ENCODE assay signal across 13 mouse cellular contexts in the genomic region with DNA sequence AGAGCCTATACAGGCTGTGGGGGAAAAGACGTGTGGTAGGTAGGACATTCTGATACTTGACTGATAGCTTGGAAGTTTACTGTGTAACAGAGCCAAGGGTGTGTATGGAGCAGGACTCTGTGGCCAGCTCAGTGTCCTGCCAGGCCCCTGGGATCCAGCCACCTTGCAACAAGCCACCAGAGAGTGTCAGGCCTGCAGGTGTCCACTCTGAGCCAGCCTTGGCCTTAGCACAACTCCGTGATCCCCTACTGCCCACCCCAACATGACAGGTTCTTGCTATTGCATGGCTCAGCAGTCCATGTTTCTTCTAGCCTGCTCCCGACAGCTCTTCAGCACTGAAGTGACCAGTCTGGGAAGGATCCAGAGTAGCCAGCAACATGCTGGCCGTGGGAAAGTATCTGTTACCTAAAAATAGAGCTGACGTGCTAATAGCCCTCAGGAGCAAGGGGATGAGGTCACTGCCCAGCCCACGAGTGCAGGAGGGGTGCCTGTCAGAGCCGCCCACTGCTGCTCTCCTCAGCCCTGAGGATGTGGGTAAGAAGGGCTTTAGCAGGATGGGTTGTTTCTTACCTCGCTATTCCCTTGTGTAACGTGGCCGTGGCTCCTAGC. TPM values are rescaled to one million over a fixed set of nuclear protein-coding genes. Genes with fewer than 3 reads are reported as not detected.
DNase-seq lines count a peak whose midpoint lies in the region; TF ChIP-seq lines count a peak whose summit lies in the region.
"Had no signal": no experiment of that assay in that cellular context is flagged by ENCODE, and none has a peak within 500 bp of the region (broad histone marks: within the 10 kb centered on the region; RNA-seq: fewer than 3 reads in every experiment).

No protein-coding gene starts in this region.

- no peaks in the 10 kb centered on the region for H3K27me3 ChIP-seq in cerebellum, adult 2 months (ENCODE audit: control insufficient read depth, insufficient read depth, low read length)
- H3K27me3 ChIP-seq: embryonic facial prominence, embryonic 12.5 days; liver, embryonic 15.5 days; midbrain, embryonic 15.5 days had no signal

- peaks cover 19% of the 10 kb centered on the region for H3K4me1 ChIP-seq in cerebellum, adult 2 months (ENCODE audit: control insufficient read depth, insufficient read depth, low read length)
- H3K4me1 ChIP-seq: embryonic facial prominence, embryonic 12.5 days; liver, embryonic 15.5 days; midbrain, embryonic 15.5 days had no signal

- intact Hi-C loops in heart, postnatal 25 days (cut with DNase I): no loop called here
- intact Hi-C loops in left cerebral cortex, postnatal 36 days (cut with DNase I): no loop called here

- WGBS in cerebellum, adult 2 months: 54% methylated on average over 10 of the region's 10 CpGs

- peak; percentile 34 to 43 for DNase-seq in cerebellum, adult 2 months
- no peak for DNase-seq in cerebellum, adult 11 months
- DNase-seq in Muller cell, postnatal 12 days (ENCODE audit: inconsistent ontology term): peak; percentile 49
- DNase-seq in heart, adult 18-20 months: peak; percentile 63 to 80
- DNase-seq in heart, postnatal 25 days (ENCODE audit: low spot score): peak; percentile 44
- no peak for DNase-seq in left cerebral cortex, postnatal 36 days (ENCODE audit: low spot score in 2 of 2)
- DNase-seq in retina, postnatal 1 day: no peak
- DNase-seq in thymus, adult 18-20 months: no peak
- DNase-seq: kidney, postnatal 10 days had no signal

- H3K4me3 ChIP-seq in cerebellum, adult 2 months (replicated peaks; ENCODE audit: insufficient read depth, low read depth, low read length): no peak overlapping the region
- H3K4me3 ChIP-seq: embryonic facial prominence, embryonic 12.5 days; liver, embryonic 15.5 days; midbrain, embryonic 15.5 days had no signal

- TF ChIP-seq POLR2A in cerebellum, adult 2 months (IDR thresholded peaks at IDR 0.05; ENCODE audit: borderline replicate concordance, insufficient read depth, low read length): no peak

- no peak overlapping the region for H3K27ac ChIP-seq in cerebellum, adult 2 months (ENCODE audit: insufficient read depth, low read length)
- H3K27ac ChIP-seq: embryonic facial prominence, embryonic 12.5 days; liver, embryonic 15.5 days; midbrain, embryonic 15.5 days had no signal

- TF ChIP-seq CTCF in cerebellum, adult 2 months (IDR thresholded peaks at IDR 0.05; ENCODE audit: borderline replicate concordance, insufficient read depth, low read depth, low read length): no peak

RNA-seq across cellular contexts. Expression of a gene that starts 34.0 kb away (rescaled TPM):
- not detected in 2 replicates for polyA plus RNA-seq in cerebellum, adult 2 months (2012; rRNA removed)
- total RNA-seq in heart, adult 18-20 months (2021): 1 to 10 TPM in 1 of 2 experiments, under 1 TPM in 1; 0.84 to 3.7 TPM
- total RNA-seq in heart, postnatal 25 days (2021): 1 to 10 TPM in 1 of 2 experiments, under 1 TPM in 1; 0.44 to 1.1 TPM
- not detected for total RNA-seq in left cerebral cortex, postnatal 36 days (2021)
- total RNA-seq: left cerebral cortex, adult 8-10 months had no signal
- polyA plus RNA-seq: embryonic facial prominence, embryonic 12.5 days; midbrain, embryonic 15.5 days had no signal

RNA-seq across cellular contexts. Expression of a gene that starts 45.6 kb away (rescaled TPM):
- polyA plus RNA-seq in cerebellum, adult 2 months (2012; rRNA removed): 0.14 TPM in 1 of 2 replicates, not detected in the other
- total RNA-seq in heart, adult 18-20 months (2021): 1 to 10 TPM; 2.2 to 3.1 TPM
- total RNA-seq in heart, postnatal 25 days (2021): 1 to 10 TPM; 1.3 to 1.5 TPM
- not detected for total RNA-seq in left cerebral cortex, postnatal 36 days (2021)
- total RNA-seq: left cerebral cortex, adult 8-10 months had no signal
- polyA plus RNA-seq: embryonic facial prominence, embryonic 12.5 days; liver, embryonic 15.5 days; midbrain, embryonic 15.5 days had no signal

RNA-seq across cellular contexts. Expression of a gene that starts 51.9 kb away (rescaled TPM):
- polyA plus RNA-seq in cerebellum, adult 2 months (2012; rRNA removed): not detected in 2 replicates
- under 1 TPM in 1 of 2 experiments, not detected in 1; 0.82 TPM for total RNA-seq in heart, adult 18-20 months (2021)
- total RNA-seq in heart, postnatal 25 days (2021): under 1 TPM; 0.50 to 0.60 TPM
- total RNA-seq in left cerebral cortex, postnatal 36 days (2021): not detected
- total RNA-seq: left cerebral cortex, adult 8-10 months had no signal
- polyA plus RNA-seq: embryonic facial prominence, embryonic 12.5 days; liver, embryonic 15.5 days; midbrain, embryonic 15.5 days had no signal

Comparison
In these comparisons a context has a peak if more than half of its experiments do, and no peak if none do; other contexts are left out.
1. DNase-seq: peak in cerebellum, adult 2 months (2 of 2), Muller cell, postnatal 12 days (single experiment), heart, adult 18-20 months (2 of 2) and heart, postnatal 25 days (single experiment); none in cerebellum, adult 11 months (single experiment), left cerebral cortex, postnatal 36 days (0 of 2), retina, postnatal 1 day (single experiment) and thymus, adult 18-20 months (0 of 2).